Mouse (Mus musculus): ENCODE results near the gene Tead4. TPM values are rescaled to one million over a fixed set of nuclear protein-coding genes. Genes with fewer than 3 reads are reported as not detected.
A peak's percentile ranks its signal among the peaks of the same experiment; 100 is the strongest.

The Tead4 gene
- total and polyA plus RNA-seq, 2 experiments, result 0.18 to 0.39 TPM

DNA sequence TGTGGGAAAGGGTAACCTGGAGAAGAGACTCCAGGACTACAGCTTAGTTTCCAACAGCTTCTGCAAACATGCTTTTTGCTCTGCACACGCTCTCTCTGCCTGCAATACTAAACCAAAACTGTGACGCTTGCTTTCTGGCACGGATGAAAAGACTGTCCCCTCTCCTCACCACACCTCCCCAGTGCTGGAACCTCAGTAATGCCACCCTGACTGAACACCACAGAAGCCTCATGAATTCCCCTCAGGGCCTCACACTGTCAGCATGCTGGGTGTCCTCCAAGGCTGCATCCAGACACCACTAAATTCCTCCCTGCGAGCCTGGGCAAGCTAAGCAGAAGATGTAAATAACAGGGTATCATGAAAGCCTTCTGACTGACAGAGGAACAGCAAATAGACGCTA lies 38.3 kb upstream of the Tead4 start:
- Histone ChIP-seq H3K27me3 (ENCODE audit: control insufficient read depth, insufficient read depth, low read length) (no peaks in the 10 kb centered on the region), H3K9ac (ENCODE audit: low read depth, low read length) (no peak overlapping the region), H3K36me3 (ENCODE audit: control insufficient read depth, insufficient read depth, low read length) (no peaks in the 10 kb centered on the region), H3K4me3 (ENCODE audit: insufficient read depth, low read depth, low read length) (no peak overlapping the region), H3K27ac (replicated peaks; ENCODE audit: insufficient read depth, low read depth, low read length) (no peak overlapping the region), H3K4me1 (ENCODE audit: control insufficient read depth, insufficient read depth, low read length) (peaks cover 1% of the 10 kb centered on the region), H3K79me2 (ENCODE audit: control insufficient read depth, insufficient read depth, low read length) (no peaks in the 10 kb centered on the region)
- no peak for DNase-seq (ENCODE audit: extremely low read depth, low read depth, low spot score)
- 29% methylated on average over 5 of the region's 5 CpGs for WGBS
- TF ChIP-seq CTCF (IDR thresholded peaks at IDR 0.05; ENCODE audit: low read depth, low read length) (no peak), POLR2A (IDR thresholded peaks at IDR 0.05; ENCODE audit: extremely low read depth, insufficient read depth, low read length) (no peak)

DNA sequence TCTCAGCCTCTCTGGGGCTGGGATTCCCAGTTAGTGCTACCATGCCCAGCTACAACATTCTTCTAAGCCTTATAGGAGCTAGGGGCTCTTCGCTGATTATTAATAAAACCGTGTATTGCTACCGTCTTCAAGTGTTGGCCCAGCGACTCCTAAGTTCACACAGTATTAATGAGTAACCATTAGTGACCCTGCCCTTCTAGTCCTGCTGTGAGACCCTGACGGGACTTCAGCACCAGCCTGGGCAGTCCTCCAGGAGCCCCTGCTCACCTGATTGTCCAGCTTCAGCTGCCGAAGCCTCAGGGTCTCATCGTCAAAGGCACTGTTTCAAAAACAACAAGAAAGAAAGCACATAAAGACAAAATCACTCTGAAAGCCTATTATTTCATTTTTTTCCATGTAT lies 36.8 kb upstream of the Tead4 start:
- DNase-seq (ENCODE audit: extremely low read depth, low read depth, low spot score), result no peak
- H3K27ac ChIP-seq (replicated peaks; ENCODE audit: insufficient read depth, low read depth, low read length), result no peak overlapping the region
- peaks cover 3% of the 10 kb centered on the region for H3K4me1 ChIP-seq (ENCODE audit: control insufficient read depth, insufficient read depth, low read length)
- no peaks in the 10 kb centered on the region for H3K36me3 ChIP-seq (ENCODE audit: control insufficient read depth, insufficient read depth, low read length)
- no peak overlapping the region for H3K9ac ChIP-seq (ENCODE audit: low read depth, low read length)
- 45% methylated on average over 7 of the region's 7 CpGs for WGBS
- no peaks in the 10 kb centered on the region for H3K27me3 ChIP-seq (ENCODE audit: control insufficient read depth, insufficient read depth, low read length)
- H3K79me2 ChIP-seq (ENCODE audit: control insufficient read depth, insufficient read depth, low read length), result no peaks in the 10 kb centered on the region
- no peak overlapping the region for H3K4me3 ChIP-seq (ENCODE audit: insufficient read depth, low read depth, low read length)
- TF ChIP-seq POLR2A (IDR thresholded peaks at IDR 0.05; ENCODE audit: extremely low read depth, insufficient read depth, low read length) (no peak), CTCF (IDR thresholded peaks at IDR 0.05; ENCODE audit: low read depth, low read length) (no peak)

- Histone ChIP-seq H3K79me2 (ENCODE audit: control insufficient read depth, insufficient read depth, low read length) (no peaks in the 10 kb centered on the region), H3K27me3 (ENCODE audit: control insufficient read depth, insufficient read depth, low read length) (no peaks in the 10 kb centered on the region), H3K36me3 (ENCODE audit: control insufficient read depth, insufficient read depth, low read length) (no peaks in the 10 kb centered on the region), H3K9ac (ENCODE audit: low read depth, low read length) (no peak overlapping the region), H3K4me1 (ENCODE audit: control insufficient read depth, insufficient read depth, low read length) (peaks cover 3% of the 10 kb centered on the region), H3K27ac (replicated peaks; ENCODE audit: insufficient read depth, low read depth, low read length) (no peak overlapping the region), H3K4me3 (ENCODE audit: insufficient read depth, low read depth, low read length) (no peak overlapping the region)
- peak; percentile 64 for TF ChIP-seq CTCF (IDR thresholded peaks at IDR 0.05; ENCODE audit: low read depth, low read length)
- TF ChIP-seq POLR2A (IDR thresholded peaks at IDR 0.05; ENCODE audit: extremely low read depth, insufficient read depth, low read length), result no peak
- WGBS, result 14% methylated on average over 12 of the region's 12 CpGs
- DNase-seq (ENCODE audit: extremely low read depth, low read depth, low spot score), result peak; percentile 52
Observed at GRCm38 (mm10) chr6:128334397-128335124, 33.9 kb upstream of the Tead4 start.

GRCm38 (mm10) chr6:128318317-128318716 lies 17.7 kb upstream of the Tead4 start:
- H3K4me1 ChIP-seq (ENCODE audit: control insufficient read depth, insufficient read depth, low read length), result no peaks in the 10 kb centered on the region
- no peak overlapping the region for H3K4me3 ChIP-seq (ENCODE audit: insufficient read depth, low read depth, low read length)
- peak; percentile 57 for DNase-seq (ENCODE audit: extremely low read depth, low read depth, low spot score)
- H3K79me2 ChIP-seq (ENCODE audit: control insufficient read depth, insufficient read depth, low read length), result no peaks in the 10 kb centered on the region
- H3K27me3 ChIP-seq (ENCODE audit: control insufficient read depth, insufficient read depth, low read length), result no peaks in the 10 kb centered on the region
- H3K27ac ChIP-seq (replicated peaks; ENCODE audit: insufficient read depth, low read depth, low read length), result no peak overlapping the region
- H3K36me3 ChIP-seq (ENCODE audit: control insufficient read depth, insufficient read depth, low read length), result no peaks in the 10 kb centered on the region
- no peak for TF ChIP-seq POLR2A (IDR thresholded peaks at IDR 0.05; ENCODE audit: extremely low read depth, insufficient read depth, low read length)
- TF ChIP-seq CTCF (IDR thresholded peaks at IDR 0.05; ENCODE audit: low read depth, low read length), result peak; percentile 63
- 2% methylated on average over 4 of the region's 4 CpGs for WGBS
- H3K9ac ChIP-seq (ENCODE audit: low read depth, low read length), result no peak overlapping the region

DNA sequence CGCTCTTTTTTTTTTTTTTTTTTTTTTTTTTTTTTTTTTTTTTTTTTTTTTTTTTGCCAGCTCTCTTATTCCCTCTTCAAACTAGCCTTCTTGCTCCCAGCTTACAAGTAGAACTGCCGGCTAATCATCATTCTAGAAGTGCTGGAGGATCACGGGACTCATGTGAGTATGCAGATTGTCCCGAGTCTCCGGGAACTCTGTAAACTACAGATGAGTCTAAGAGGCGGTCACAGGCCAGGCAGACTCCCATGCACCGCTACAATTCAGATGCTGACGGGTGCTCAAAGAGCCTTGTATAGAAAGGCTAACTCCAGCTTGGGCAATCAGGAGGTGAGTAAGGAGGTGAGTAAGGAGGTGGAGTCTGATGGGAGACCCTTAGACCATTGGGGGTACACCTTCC lies 15.0 kb upstream of the Tead4 start:
- no peak for TF ChIP-seq CTCF (IDR thresholded peaks at IDR 0.05; ENCODE audit: low read depth, low read length)
- TF ChIP-seq POLR2A (IDR thresholded peaks at IDR 0.05; ENCODE audit: extremely low read depth, insufficient read depth, low read length), result no peak
- Histone ChIP-seq H3K79me2 (ENCODE audit: control insufficient read depth, insufficient read depth, low read length) (no peaks in the 10 kb centered on the region), H3K27ac (replicated peaks; ENCODE audit: insufficient read depth, low read depth, low read length) (no peak overlapping the region), H3K9ac (ENCODE audit: low read depth, low read length) (no peak overlapping the region), H3K27me3 (ENCODE audit: control insufficient read depth, insufficient read depth, low read length) (no peaks in the 10 kb centered on the region), H3K4me3 (ENCODE audit: insufficient read depth, low read depth, low read length) (no peak overlapping the region), H3K4me1 (ENCODE audit: control insufficient read depth, insufficient read depth, low read length) (no peaks in the 10 kb centered on the region), H3K36me3 (ENCODE audit: control insufficient read depth, insufficient read depth, low read length) (no peaks in the 10 kb centered on the region)
- 85% methylated on average over 8 of the region's 8 CpGs for WGBS
- no peak for DNase-seq (ENCODE audit: extremely low read depth, low read depth, low spot score)

- 88% methylated on average over 6 of the region's 6 CpGs for WGBS
- H3K27me3 ChIP-seq (ENCODE audit: control insufficient read depth, insufficient read depth, low read length), result no peaks in the 10 kb centered on the region
- no peak overlapping the region for H3K4me3 ChIP-seq (ENCODE audit: insufficient read depth, low read depth, low read length)
- no peaks in the 10 kb centered on the region for H3K79me2 ChIP-seq (ENCODE audit: control insufficient read depth, insufficient read depth, low read length)
- H3K9ac ChIP-seq (ENCODE audit: low read depth, low read length), result no peak overlapping the region
- no peak for TF ChIP-seq CTCF (IDR thresholded peaks at IDR 0.05; ENCODE audit: low read depth, low read length)
- TF ChIP-seq POLR2A (IDR thresholded peaks at IDR 0.05; ENCODE audit: extremely low read depth, insufficient read depth, low read length), result no peak
- no peak for DNase-seq (ENCODE audit: extremely low read depth, low read depth, low spot score)
- no peaks in the 10 kb centered on the region for H3K4me1 ChIP-seq (ENCODE audit: control insufficient read depth, insufficient read depth, low read length)
- no peak overlapping the region for H3K27ac ChIP-seq (replicated peaks; ENCODE audit: insufficient read depth, low read depth, low read length)
- no peaks in the 10 kb centered on the region for H3K36me3 ChIP-seq (ENCODE audit: control insufficient read depth, insufficient read depth, low read length)
Observed at GRCm38 (mm10) chr6:128314796-128315195, 14.2 kb upstream of the Tead4 start.
